Mouse (Mus musculus): ENCODE measurements at regions not wholly inside any gene's neighbourhood (a gene's known extent, or its start where the extent isn't known, plus 50 kb on each side); places are given as distances from the start of the nearest gene placed in this dataset.

GRCm38 (mm10) chr5:52309317-52310060, 54.1 kb upstream of the Sod3 start:
- peak; percentile 18 to 52 for DNase-seq (ENCODE audit: low spot score in 2 of 2)

GRCm38 (mm10) chr5:52296303-52296702, 67.3 kb upstream of the Sod3 start:
- DNase-seq (ENCODE audit: low spot score in 2 of 2): no peak

GRCm38 (mm10) chr5:52294466-52294865, 69.1 kb upstream of the Sod3 start:
- DNase-seq (ENCODE audit: low spot score in 2 of 2): no peak

- DNase-seq (ENCODE audit: low spot score in 2 of 2): no peak
These were observed 75.3 kb upstream of the Sod3 start for GRCm38 (mm10) chr5:52288319-52288718.

GRCm38 (mm10) chr5:52280871-52281270, 82.7 kb upstream of the Sod3 start:
- DNase-seq (ENCODE audit: low spot score in 2 of 2): peak in 1 of 2 experiments; percentile 10

GRCm38 (mm10) chr5:52278111-52278510, 85.5 kb upstream of the Sod3 start:
- no peak for DNase-seq (ENCODE audit: low spot score in 2 of 2)

GRCm38 (mm10) chr5:52263214-52263613, 72.9 kb upstream of the Dhx15 start:
- DNase-seq (ENCODE audit: low spot score in 2 of 2): peak; percentile 32 to 46

- no peak for DNase-seq (ENCODE audit: low spot score in 2 of 2)
These were observed 67.8 kb upstream of the Dhx15 start for GRCm38 (mm10) chr5:52258075-52258474.

GRCm38 (mm10) chr5:52254602-52255071, 64.3 kb upstream of the Dhx15 start:
- DNase-seq (ENCODE audit: low spot score in 2 of 2): no peak

GRCm38 (mm10) chr5:52249804-52250203, 59.5 kb upstream of the Dhx15 start:
- DNase-seq (ENCODE audit: low spot score in 2 of 2): no peak

- no peak for DNase-seq (ENCODE audit: low spot score in 2 of 2)
These were observed 53.6 kb upstream of the Dhx15 start for GRCm38 (mm10) chr5:52243931-52244330.

GRCm38 (mm10) chr5:52242414-52242813, 52.1 kb upstream of the Dhx15 start:
- DNase-seq (ENCODE audit: low spot score in 2 of 2): no peak

GRCm38 (mm10) chr5:52240540-52240939, 50.2 kb upstream of the Dhx15 start:
- DNase-seq (ENCODE audit: low spot score in 2 of 2): no peak
